Mouse (Mus musculus) heart, postnatal 0 days (tissue): ENCODE data around the gene Psmg3.

Source experiments
- CTCF ChIP-seq: IDR thresholded peaks from 2 replicates; pipeline ENCODE4 v1.5.1; 2016; ENCODE audit warnings: antibody characterized with exemption, control low read depth, low read depth
- EP300 ChIP-seq: IDR thresholded peaks from 2 replicates; pipeline ENCODE4 v1.6.1; 2016; ENCODE audit warnings: antibody characterized with exemption, low read depth

- no peak for TF ChIP-seq CTCF
- TF ChIP-seq EP300: no peak
Observed at GRCm38 (mm10) chr5:139830734-139831133, 4.0 kb upstream of the Psmg3 start.
